Mouse (Mus musculus): ENCODE results near the gene Cers1. TPM values are rescaled to one million over a fixed set of nuclear protein-coding genes. Genes with fewer than 3 reads are reported as not detected.

The Cers1 gene
- 3.1 and 3.3 TPM in 2 replicates for polyA plus RNA-seq (2015; fragmentation: Nextera tagmentation; extraction: Ambion mirVana)

DNA sequence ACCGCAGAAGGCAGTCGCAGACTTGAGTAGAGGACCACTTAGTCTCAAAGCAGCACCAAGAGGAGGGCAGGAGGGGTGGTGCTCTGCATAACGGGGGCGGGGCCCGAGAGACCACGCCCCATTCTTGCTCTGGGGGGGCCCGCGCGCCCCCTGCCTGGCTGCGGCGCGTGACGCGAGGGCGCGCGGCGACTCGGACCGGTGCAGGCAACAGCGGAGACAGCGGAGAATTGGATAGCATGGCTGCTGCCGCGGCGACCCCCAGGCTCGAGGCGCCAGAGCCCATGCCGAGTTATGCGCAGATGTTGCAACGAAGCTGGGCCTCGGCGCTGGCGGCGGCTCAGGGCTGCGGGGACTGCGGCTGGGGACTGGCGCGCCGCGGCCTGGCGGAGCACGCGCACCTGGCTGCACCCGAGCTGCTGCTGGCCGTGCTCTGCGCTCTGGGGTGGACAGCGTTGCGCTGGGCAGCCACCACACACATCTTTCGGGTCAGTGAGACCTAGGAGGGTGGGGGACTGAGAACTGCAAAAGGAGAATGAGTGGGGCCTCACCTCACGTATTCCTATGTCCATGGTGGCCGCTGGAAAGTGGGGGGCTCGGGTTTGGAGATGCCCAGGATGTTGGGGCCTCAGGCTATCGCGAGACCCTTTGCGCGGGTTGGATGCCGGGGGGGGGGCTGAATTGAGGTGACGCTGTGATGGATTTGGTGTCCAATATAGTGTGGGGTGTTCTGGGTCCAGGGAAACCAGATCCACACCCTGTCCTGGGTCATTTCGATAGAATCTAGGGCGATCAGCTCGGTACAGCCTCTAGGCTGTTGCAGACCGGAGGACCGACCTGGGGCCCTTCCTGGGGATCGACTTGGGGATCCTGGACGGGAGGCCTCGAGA, at the start of gene Cers1:
Gene Cers1 (plus strand): TSS at position 152 of the 887 bp plus-strand sequence.
- 3% methylated on average over 59 of the region's 66 CpGs for WGBS
- H3K4me1 ChIP-seq, result peaks cover 27% of the 10 kb centered on the region
- H3K9me3 ChIP-seq, result no peaks in the 10 kb centered on the region
- peak within 1 kb of the TSS; percentile 84 for H3K4me2 ChIP-seq
- no peaks in the 10 kb centered on the region for H3K27me3 ChIP-seq
- H3K36me3 ChIP-seq, result peaks cover 29% of the 10 kb centered on the region
- peak within 1 kb of the TSS; percentile 43 for H3K9ac ChIP-seq
- H3K27ac ChIP-seq, result 0 out of 2 replicates have a peak within 1 kb of the TSS, but pooled peaks have one; percentile 4
- peak within 1 kb of the TSS; percentile 48 for H3K4me3 ChIP-seq
- ATAC-seq (ENCODE audit: borderline replicate concordance, extremely low read depth, low FRiP score, low TSS enrichment), result peak; percentile 67; the same call in 1 of the 2 replicates

DNA sequence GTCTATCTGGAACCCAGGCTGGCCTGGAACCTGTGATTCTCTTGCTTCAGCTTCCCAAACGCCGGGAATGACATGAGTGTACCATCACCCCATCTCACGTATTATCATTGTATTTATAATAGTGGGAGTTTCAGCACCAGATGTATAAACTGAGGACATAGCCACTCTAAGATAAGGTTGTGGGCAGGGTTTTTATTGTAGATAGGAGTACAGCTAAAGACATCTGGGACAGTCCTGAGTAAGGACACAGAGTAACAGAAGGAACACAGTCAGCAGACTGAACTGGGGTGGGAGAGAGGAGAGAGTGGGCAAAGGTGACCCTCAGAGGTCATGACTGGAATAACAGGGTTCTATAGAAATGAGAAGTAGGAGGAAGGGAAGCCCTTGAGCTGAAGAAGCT, 47.9 kb upstream of the Cers1 start:
- Histone ChIP-seq H3K9ac (no peak overlapping the region), H3K9me3 (no peaks in the 10 kb centered on the region), H3K36me3 (peaks cover 20% of the 10 kb centered on the region), H3K4me3 (no peak overlapping the region), H3K27me3 (no peaks in the 10 kb centered on the region), H3K27ac (no peak overlapping the region), H3K4me2 (no peak overlapping the region), H3K4me1 (0 out of 2 replicates have a peak, but pooled peaks cover under 1% of the 10 kb centered on the region)
- no peak for ATAC-seq (ENCODE audit: borderline replicate concordance, extremely low read depth, low FRiP score, low TSS enrichment)
- 70% methylated on average over 3 of the region's 3 CpGs for WGBS

GRCm38 (mm10) chr8:70268311-70268710, 47.3 kb upstream of the Cers1 start:
- Histone ChIP-seq H3K4me1 (0 out of 2 replicates have a peak, but pooled peaks cover 7% of the 10 kb centered on the region), H3K27me3 (no peaks in the 10 kb centered on the region), H3K9ac (no peak overlapping the region), H3K27ac (0 out of 2 replicates have a peak overlapping the region, but pooled peaks have one; percentile 21), H3K4me2 (no peak overlapping the region), H3K9me3 (no peaks in the 10 kb centered on the region), H3K36me3 (peaks cover 13% of the 10 kb centered on the region), H3K4me3 (no peak overlapping the region)
- 65% methylated on average over 5 of the region's 5 CpGs for whole genome bisulfite sequencing
- no peak for ATAC-seq (ENCODE audit: borderline replicate concordance, extremely low read depth, low FRiP score, low TSS enrichment)

GRCm38 (mm10) chr8:70268799-70269565, 46.6 kb upstream of the Cers1 start:
- ATAC-seq (ENCODE audit: borderline replicate concordance, extremely low read depth, low FRiP score, low TSS enrichment), result no peak
- H3K27me3 ChIP-seq, result no peaks in the 10 kb centered on the region
- H3K4me2 ChIP-seq, result no peak overlapping the region
- H3K9me3 ChIP-seq, result no peaks in the 10 kb centered on the region
- WGBS, result 41% methylated on average over 11 of the region's 11 CpGs
- peak overlapping the region; percentile 21; the same call in 1 of the 2 replicates for H3K27ac ChIP-seq
- H3K4me1 ChIP-seq, result 0 out of 2 replicates have a peak, but pooled peaks cover 7% of the 10 kb centered on the region
- no peak overlapping the region for H3K9ac ChIP-seq
- no peak overlapping the region for H3K4me3 ChIP-seq
- peaks cover 7% of the 10 kb centered on the region for H3K36me3 ChIP-seq

- Histone ChIP-seq H3K4me1 (0 out of 2 replicates have a peak, but pooled peaks cover 8% of the 10 kb centered on the region), H3K9ac (no peak overlapping the region), H3K4me3 (no peak overlapping the region), H3K9me3 (no peaks in the 10 kb centered on the region), H3K4me2 (no peak overlapping the region), H3K36me3 (no peaks in the 10 kb centered on the region), H3K27me3 (no peaks in the 10 kb centered on the region), H3K27ac (no peak overlapping the region)
- 34% methylated on average over 3 of the region's 3 CpGs for WGBS
- ATAC-seq (ENCODE audit: borderline replicate concordance, extremely low read depth, low FRiP score, low TSS enrichment), result peak; percentile 47; the same call in 1 of the 2 replicates
These were observed 42.6 kb upstream of the Cers1 start for GRCm38 (mm10) chr8:70272949-70273348.

DNA sequence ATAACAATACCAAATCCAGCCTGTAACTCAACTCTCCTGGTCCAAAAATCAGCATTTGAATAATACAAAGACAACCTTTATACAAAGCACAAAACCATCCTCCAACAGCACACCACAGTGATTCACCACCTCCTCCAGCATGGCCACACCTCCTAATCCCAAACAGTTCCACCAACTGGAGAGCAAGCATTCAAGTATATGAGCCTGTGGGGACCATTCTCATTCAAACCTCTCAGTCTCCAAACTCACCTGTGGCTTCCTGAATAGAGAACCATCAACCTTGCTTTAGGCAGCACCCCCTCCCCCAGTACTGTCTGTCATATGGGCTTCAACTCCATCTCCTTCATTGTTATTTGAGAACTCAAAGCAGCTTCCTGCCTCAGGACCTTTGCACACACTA, 41.2 kb upstream of the Cers1 start:
- Histone ChIP-seq H3K9ac (no peak overlapping the region), H3K9me3 (no peaks in the 10 kb centered on the region), H3K27ac (no peak overlapping the region), H3K4me2 (no peak overlapping the region), H3K27me3 (no peaks in the 10 kb centered on the region), H3K4me3 (no peak overlapping the region), H3K36me3 (no peaks in the 10 kb centered on the region), H3K4me1 (peaks cover 13% of the 10 kb centered on the region; the same call in 1 of the 2 replicates)
- no peak for ATAC-seq (ENCODE audit: borderline replicate concordance, extremely low read depth, low FRiP score, low TSS enrichment)

GRCm38 (mm10) chr8:70276476-70276875, 39.1 kb upstream of the Cers1 start:
- Histone ChIP-seq H3K9ac (no peak overlapping the region), H3K27ac (peak overlapping the region; percentile 79), H3K4me2 (no peak overlapping the region), H3K4me3 (no peak overlapping the region), H3K36me3 (no peaks in the 10 kb centered on the region), H3K27me3 (no peaks in the 10 kb centered on the region), H3K9me3 (no peaks in the 10 kb centered on the region), H3K4me1 (peaks cover 24% of the 10 kb centered on the region)
- WGBS, result 57% methylated on average over 3 of the region's 3 CpGs
- ATAC-seq (ENCODE audit: borderline replicate concordance, extremely low read depth, low FRiP score, low TSS enrichment), result peak; percentile 50; the same call in 1 of the 2 replicates

- no peaks in the 10 kb centered on the region for H3K36me3 ChIP-seq
- H3K27ac ChIP-seq, result no peak overlapping the region
- ATAC-seq (ENCODE audit: borderline replicate concordance, extremely low read depth, low FRiP score, low TSS enrichment), result no peak
- no peak overlapping the region for H3K4me3 ChIP-seq
- H3K4me1 ChIP-seq, result peaks cover 31% of the 10 kb centered on the region
- WGBS, result 43% methylated on average over 15 of the region's 15 CpGs
- no peaks in the 10 kb centered on the region for H3K9me3 ChIP-seq
- H3K27me3 ChIP-seq, result no peaks in the 10 kb centered on the region
- no peak overlapping the region for H3K4me2 ChIP-seq
- no peak overlapping the region for H3K9ac ChIP-seq
These were observed 37.4 kb upstream of the Cers1 start for GRCm38 (mm10) chr8:70278175-70278574.

GRCm38 (mm10) chr8:70279266-70279665, 36.3 kb upstream of the Cers1 start:
- Histone ChIP-seq H3K9ac (no peak overlapping the region), H3K27ac (no peak overlapping the region; the same call in 1 of the 2 replicates), H3K36me3 (no peaks in the 10 kb centered on the region), H3K4me1 (peaks cover 33% of the 10 kb centered on the region), H3K9me3 (no peaks in the 10 kb centered on the region), H3K4me3 (no peak overlapping the region), H3K4me2 (no peak overlapping the region), H3K27me3 (no peaks in the 10 kb centered on the region)
- no peak for ATAC-seq (ENCODE audit: borderline replicate concordance, extremely low read depth, low FRiP score, low TSS enrichment)
- 54% methylated on average over 8 of the region's 8 CpGs for WGBS

DNA sequence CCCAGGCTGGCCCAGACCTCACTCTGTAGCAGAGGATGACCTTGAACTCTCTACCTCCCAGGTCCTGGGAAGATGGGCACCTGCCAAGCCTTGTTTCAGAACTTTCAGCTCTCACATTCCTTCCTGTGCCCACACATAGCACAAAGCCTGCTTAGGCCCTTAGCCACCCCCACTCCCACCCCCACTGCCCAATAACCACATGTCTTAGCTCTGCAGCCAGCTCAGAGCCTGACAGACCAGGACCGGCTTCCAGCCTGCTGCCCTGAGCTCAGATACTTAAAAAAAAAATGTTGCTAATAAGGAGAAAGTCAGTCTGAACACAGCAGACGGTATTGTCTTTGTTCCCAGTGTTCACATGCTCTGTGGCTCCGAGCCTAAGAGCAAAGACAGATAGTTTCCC, 34.6 kb upstream of the Cers1 start:
- Histone ChIP-seq H3K9me3 (no peaks in the 10 kb centered on the region), H3K4me3 (no peak overlapping the region), H3K27ac (peak overlapping the region; percentile 83), H3K4me1 (peaks cover 33% of the 10 kb centered on the region), H3K36me3 (peaks cover 12% of the 10 kb centered on the region), H3K27me3 (no peaks in the 10 kb centered on the region), H3K9ac (no peak overlapping the region), H3K4me2 (no peak overlapping the region)
- no peak for ATAC-seq (ENCODE audit: borderline replicate concordance, extremely low read depth, low FRiP score, low TSS enrichment)
- WGBS, result 26% methylated on average over 3 of the region's 3 CpGs

DNA sequence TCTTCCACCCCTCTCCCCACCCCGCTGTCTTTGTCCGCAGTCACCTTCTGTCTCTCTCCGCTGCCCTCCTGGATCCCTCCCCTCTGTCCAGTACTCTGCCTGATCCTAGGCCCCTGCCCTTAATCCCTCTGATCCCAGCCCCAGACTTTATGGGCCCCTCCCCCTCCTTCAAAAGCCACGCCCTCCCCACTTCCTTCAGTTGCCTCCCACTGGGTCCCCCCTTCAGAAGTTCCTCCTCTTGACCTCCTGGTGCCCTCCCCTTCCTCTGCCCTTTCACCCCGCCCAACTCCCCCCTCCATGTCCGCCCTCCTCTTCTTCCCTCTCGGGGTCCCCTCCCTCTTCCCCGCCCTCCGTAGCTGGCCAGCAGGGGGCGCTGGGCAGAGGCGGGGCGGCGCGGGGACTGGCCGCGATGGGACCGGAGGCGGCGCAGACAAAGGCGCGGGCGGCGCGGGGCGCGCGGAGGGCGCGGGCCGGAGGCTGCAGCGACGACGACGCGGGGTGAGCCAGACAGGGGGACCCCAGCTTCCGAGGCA, 32.9 kb upstream of the Cers1 start, which contains the start of gene Homer3:
Gene Homer3 (plus strand): TSS at position 225 of the 533 bp plus-strand sequence.
- H3K27ac ChIP-seq, result peak within 1 kb of the TSS; percentile 83
- H3K36me3 ChIP-seq, result peaks cover 29% of the 10 kb centered on the region
- peak within 1 kb of the TSS; percentile 67 for H3K4me2 ChIP-seq
- WGBS, result 2% methylated on average over 36 of the region's 36 CpGs
- peak within 1 kb of the TSS; percentile 89 for H3K9ac ChIP-seq
- H3K4me3 ChIP-seq, result peak within 1 kb of the TSS; percentile 82
- peaks cover 33% of the 10 kb centered on the region for H3K4me1 ChIP-seq
- no peaks in the 10 kb centered on the region for H3K9me3 ChIP-seq
- ATAC-seq (ENCODE audit: borderline replicate concordance, extremely low read depth, low FRiP score, low TSS enrichment), result peak; percentile 93
- no peaks in the 10 kb centered on the region for H3K27me3 ChIP-seq

Measured in lung, embryonic 15.5 days (tissue).